ENCODE assay signal across 11 mouse cellular contexts in the genomic region with DNA sequence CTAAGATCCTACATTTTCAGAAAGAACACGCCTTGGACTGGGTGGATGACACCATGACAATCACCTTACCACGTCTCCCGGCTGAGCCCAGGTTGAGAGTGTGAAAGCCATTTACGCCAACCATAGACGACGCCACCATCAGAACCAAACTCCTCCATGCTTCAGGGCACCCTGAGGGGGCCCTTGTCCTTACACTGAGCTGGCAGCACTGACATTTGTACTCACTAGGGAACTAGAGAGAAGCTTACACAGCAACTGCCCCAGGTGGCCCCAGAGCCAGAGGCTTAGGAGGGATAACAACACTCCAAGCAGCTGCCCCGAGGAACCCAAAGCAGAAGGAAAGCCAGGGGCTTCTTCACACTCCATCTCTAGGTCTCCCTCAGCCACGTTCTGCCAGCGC. TPM values are rescaled to one million over a fixed set of nuclear protein-coding genes. Genes with fewer than 3 reads are reported as not detected.
A peak's percentile ranks its signal among the peaks of the same experiment; 100 is the strongest.
DNase-seq lines count a peak whose midpoint lies in the region; ATAC-seq and TF ChIP-seq lines count a peak whose summit lies in the region.
"Had no signal": no experiment of that assay in that cellular context is flagged by ENCODE, and none has a peak within 500 bp of the region (broad histone marks: within the 10 kb centered on the region; RNA-seq: fewer than 3 reads in every experiment).

No protein-coding gene starts in this region.

- no peak overlapping the region for H3K9ac ChIP-seq in midbrain, embryonic 12.5 days (replicated peaks)
- no peak overlapping the region for H3K9ac ChIP-seq in midbrain, embryonic 15.5 days
- no peak overlapping the region for H3K9ac ChIP-seq in intestine, postnatal 0 days (ENCODE audit: low read depth, low read length)
- H3K9ac ChIP-seq in stomach, embryonic 15.5 days: no peak overlapping the region

- no peaks in the 10 kb centered on the region for H3K9me3 ChIP-seq in midbrain, embryonic 12.5 days
- no peaks in the 10 kb centered on the region for H3K9me3 ChIP-seq in midbrain, embryonic 15.5 days
- no peaks in the 10 kb centered on the region for H3K9me3 ChIP-seq in intestine, postnatal 0 days (ENCODE audit: control insufficient read depth)
- no peaks in the 10 kb centered on the region for H3K9me3 ChIP-seq in stomach, embryonic 15.5 days

- H3K36me3 ChIP-seq in midbrain, embryonic 12.5 days: peaks cover 27% of the 10 kb centered on the region
- peaks cover 16% of the 10 kb centered on the region; the same call in 1 of the 2 replicates for H3K36me3 ChIP-seq in midbrain, embryonic 15.5 days (replicated peaks)
- H3K36me3 ChIP-seq in intestine, postnatal 0 days (ENCODE audit: control insufficient read depth, insufficient read depth): peaks cover 20% of the 10 kb centered on the region
- peaks cover 10% of the 10 kb centered on the region for H3K36me3 ChIP-seq in stomach, embryonic 15.5 days

- no peak overlapping the region for H3K27ac ChIP-seq in midbrain, embryonic 12.5 days (replicated peaks)
- H3K27ac ChIP-seq in midbrain, embryonic 15.5 days: no peak overlapping the region
- 0 out of 2 replicates have a peak overlapping the region, but pooled peaks have one; percentile 9 for H3K27ac ChIP-seq in intestine, postnatal 0 days (ENCODE audit: low read depth, low read length)
- peak overlapping the region; percentile 50 for H3K27ac ChIP-seq in stomach, embryonic 15.5 days

- intact Hi-C loops in heart, postnatal 14 days (cut with DNase I): no loop called here

- no peaks in the 10 kb centered on the region for H3K27me3 ChIP-seq in midbrain, embryonic 12.5 days
- H3K27me3 ChIP-seq in midbrain, embryonic 15.5 days (replicated peaks): no peaks in the 10 kb centered on the region
- H3K27me3 ChIP-seq in intestine, postnatal 0 days (replicated peaks; ENCODE audit: control insufficient read depth, insufficient read depth, low read length): no peaks in the 10 kb centered on the region
- H3K27me3 ChIP-seq in stomach, embryonic 15.5 days (replicated peaks): no peaks in the 10 kb centered on the region

- WGBS in midbrain, embryonic 12.5 days: 66% methylated on average over 9 of the region's 9 CpGs
- 60% methylated on average over 9 of the region's 9 CpGs for WGBS in midbrain, embryonic 15.5 days
- WGBS in intestine, postnatal 0 days: 45% methylated on average over 9 of the region's 9 CpGs
- 62% methylated on average over 9 of the region's 9 CpGs for WGBS in stomach, embryonic 15.5 days

- no peak for ATAC-seq in midbrain, embryonic 12.5 days (ENCODE audit: low FRiP score, low read depth)
- ATAC-seq in midbrain, embryonic 15.5 days (replicated peaks): no peak
- no peak for ATAC-seq in intestine, postnatal 0 days
- no peak for ATAC-seq in stomach, embryonic 15.5 days (ENCODE audit: insufficient read depth, low FRiP score, low read depth)

- peak; percentile 93 for DNase-seq in heart, adult 11 months
- DNase-seq in heart, postnatal 14 days: no peak
- no peak for DNase-seq in frontal cortex, adult 2 months (ENCODE audit: extremely low spot score in 1 of 2, low spot score in 1 of 2)
- no peak for DNase-seq in testis, postnatal 10 days (ENCODE audit: low spot score)
- DNase-seq: gastrocnemius, postnatal 14 days had no signal

- no peak overlapping the region for H3K4me3 ChIP-seq in midbrain, embryonic 12.5 days
- no peak overlapping the region for H3K4me3 ChIP-seq in midbrain, embryonic 15.5 days
- peak overlapping the region; percentile 86 for H3K4me3 ChIP-seq in intestine, postnatal 0 days (ENCODE audit: low read depth, low read length)
- peak overlapping the region; percentile 79 for H3K4me3 ChIP-seq in stomach, embryonic 15.5 days (replicated peaks)

- TF ChIP-seq CTCF in intestine, postnatal 0 days (IDR thresholded peaks at IDR 0.05; ENCODE audit: low read depth): no peak

- H3K4me2 ChIP-seq in midbrain, embryonic 12.5 days (replicated peaks): 0 out of 2 replicates have a peak overlapping the region, but pooled peaks have one; percentile 83
- H3K4me2 ChIP-seq in midbrain, embryonic 15.5 days: no peak overlapping the region
- H3K4me2 ChIP-seq in intestine, postnatal 0 days (replicated peaks; ENCODE audit: low read depth): peak overlapping the region; percentile 78
- H3K4me2 ChIP-seq in stomach, embryonic 15.5 days: peak overlapping the region; percentile 90

- peaks cover 39% of the 10 kb centered on the region for H3K4me1 ChIP-seq in midbrain, embryonic 12.5 days
- peaks cover 49% of the 10 kb centered on the region for H3K4me1 ChIP-seq in midbrain, embryonic 15.5 days
- H3K4me1 ChIP-seq in intestine, postnatal 0 days (replicated peaks; ENCODE audit: control insufficient read depth, insufficient read depth, low read length): peaks cover 9% of the 10 kb centered on the region
- H3K4me1 ChIP-seq in stomach, embryonic 15.5 days: peaks cover 49% of the 10 kb centered on the region

RNA-seq across cellular contexts. Expression of a gene that starts 3.1 kb away (rescaled TPM):
- 100 to 1,000 TPM; 199 to 209 TPM for total RNA-seq in heart, postnatal 14 days (2021)
- polyA plus RNA-seq in midbrain, embryonic 12.5 days (2016; fragmentation: Nextera tagmentation; extraction: Ambion mirVana): 15.6 and 17.2 TPM in 2 replicates
- 14.0 and 15.2 TPM in 2 replicates for polyA plus RNA-seq in midbrain, embryonic 15.5 days (2015; fragmentation: Nextera tagmentation; extraction: Ambion mirVana)
- 10.6 and 11.1 TPM in 2 replicates for polyA plus RNA-seq in intestine, postnatal 0 days (2015; fragmentation: Nextera tagmentation; extraction: Ambion mirVana)
- 21.9 and 22.5 TPM in 2 replicates for polyA plus RNA-seq in stomach, embryonic 15.5 days (2015; fragmentation: Nextera tagmentation; extraction: Ambion mirVana)
- polyA plus RNA-seq in frontal cortex, adult 2 months (2012; rRNA removed): 40.3 and 45.6 TPM in 2 replicates

RNA-seq across cellular contexts. Expression of a gene that starts 23.9 kb away (rescaled TPM):
- 1 to 10 TPM; 8.0 to 8.8 TPM for total RNA-seq in heart, postnatal 14 days (2021)
- polyA plus RNA-seq in midbrain, embryonic 12.5 days (2016; fragmentation: Nextera tagmentation; extraction: Ambion mirVana): 86.2 and 99.6 TPM in 2 replicates
- polyA plus RNA-seq in midbrain, embryonic 15.5 days (2015; fragmentation: Nextera tagmentation; extraction: Ambion mirVana): 199 and 201 TPM in 2 replicates
- 9.3 and 10.3 TPM in 2 replicates for polyA plus RNA-seq in intestine, postnatal 0 days (2015; fragmentation: Nextera tagmentation; extraction: Ambion mirVana)
- 29.0 and 32.2 TPM in 2 replicates for polyA plus RNA-seq in stomach, embryonic 15.5 days (2015; fragmentation: Nextera tagmentation; extraction: Ambion mirVana)
- 377 and 417 TPM in 2 replicates for polyA plus RNA-seq in frontal cortex, adult 2 months (2012; rRNA removed)
- total RNA-seq: common myeloid progenitor, adult 5-6 weeks had no signal

RNA-seq across cellular contexts. Expression of a gene that starts 35.9 kb away (rescaled TPM):
- under 1 TPM; 0.88 to 0.93 TPM for total RNA-seq in heart, postnatal 14 days (2021)
- not detected in 2 replicates for polyA plus RNA-seq in midbrain, embryonic 12.5 days (2016; fragmentation: Nextera tagmentation; extraction: Ambion mirVana)
- polyA plus RNA-seq in midbrain, embryonic 15.5 days (2015; fragmentation: Nextera tagmentation; extraction: Ambion mirVana): 0.44 and 0.46 TPM in 2 replicates
- polyA plus RNA-seq in intestine, postnatal 0 days (2015; fragmentation: Nextera tagmentation; extraction: Ambion mirVana): not detected in 2 replicates
- polyA plus RNA-seq in stomach, embryonic 15.5 days (2015; fragmentation: Nextera tagmentation; extraction: Ambion mirVana): 0.43 TPM in 1 of 2 replicates, not detected in the other
- 0.34 TPM in 1 of 2 replicates, not detected in the other for polyA plus RNA-seq in frontal cortex, adult 2 months (2012; rRNA removed)
- total RNA-seq: CH12.LX; common myeloid progenitor, adult 5-6 weeks had no signal

RNA-seq across cellular contexts. Expression of a gene that starts 36.0 kb away (rescaled TPM):
- 10 to 100 TPM; 32.8 to 42.6 TPM for total RNA-seq in heart, postnatal 14 days (2021)
- 63.3 and 63.9 TPM in 2 replicates for polyA plus RNA-seq in midbrain, embryonic 12.5 days (2016; fragmentation: Nextera tagmentation; extraction: Ambion mirVana)
- 71.7 and 72.6 TPM in 2 replicates for polyA plus RNA-seq in midbrain, embryonic 15.5 days (2015; fragmentation: Nextera tagmentation; extraction: Ambion mirVana)
- polyA plus RNA-seq in intestine, postnatal 0 days (2015; fragmentation: Nextera tagmentation; extraction: Ambion mirVana): 21.1 and 25.0 TPM in 2 replicates
- 46.7 and 48.6 TPM in 2 replicates for polyA plus RNA-seq in stomach, embryonic 15.5 days (2015; fragmentation: Nextera tagmentation; extraction: Ambion mirVana)
- 18.8 and 21.1 TPM in 2 replicates for polyA plus RNA-seq in frontal cortex, adult 2 months (2012; rRNA removed)

RNA-seq across cellular contexts. Expression of a gene that starts 56.0 kb away (rescaled TPM):
- 10 to 100 TPM; 51.0 to 53.9 TPM for total RNA-seq in heart, postnatal 14 days (2021)
- 24.4 and 29.3 TPM in 2 replicates for polyA plus RNA-seq in midbrain, embryonic 12.5 days (2016; fragmentation: Nextera tagmentation; extraction: Ambion mirVana)
- 22.0 and 26.4 TPM in 2 replicates for polyA plus RNA-seq in midbrain, embryonic 15.5 days (2015; fragmentation: Nextera tagmentation; extraction: Ambion mirVana)
- polyA plus RNA-seq in intestine, postnatal 0 days (2015; fragmentation: Nextera tagmentation; extraction: Ambion mirVana): 9.0 and 11.7 TPM in 2 replicates
- polyA plus RNA-seq in stomach, embryonic 15.5 days (2015; fragmentation: Nextera tagmentation; extraction: Ambion mirVana): 22.9 and 26.8 TPM in 2 replicates
- polyA plus RNA-seq in frontal cortex, adult 2 months (2012; rRNA removed): 56.2 and 63.3 TPM in 2 replicates

Comparison
In these comparisons a context has a peak if more than half of its experiments do, and no peak if none do; other contexts are left out.
1. H3K27ac ChIP-seq: peak in intestine, postnatal 0 days (single experiment) and stomach, embryonic 15.5 days (single experiment); none in midbrain, embryonic 12.5 days (single experiment) and midbrain, embryonic 15.5 days (single experiment).
2. H3K4me3 ChIP-seq: peak in intestine, postnatal 0 days (single experiment) and stomach, embryonic 15.5 days (single experiment); none in midbrain, embryonic 12.5 days (single experiment) and midbrain, embryonic 15.5 days (single experiment).